Mouse (Mus musculus): ENCODE results near the gene Rfng. TPM values are rescaled to one million over a fixed set of nuclear protein-coding genes. Genes with fewer than 3 reads are reported as not detected.

The Rfng gene
- total and polyA plus RNA-seq, 3 experiments, result 3.8 to 17.6 (median 10.0) TPM

DNA sequence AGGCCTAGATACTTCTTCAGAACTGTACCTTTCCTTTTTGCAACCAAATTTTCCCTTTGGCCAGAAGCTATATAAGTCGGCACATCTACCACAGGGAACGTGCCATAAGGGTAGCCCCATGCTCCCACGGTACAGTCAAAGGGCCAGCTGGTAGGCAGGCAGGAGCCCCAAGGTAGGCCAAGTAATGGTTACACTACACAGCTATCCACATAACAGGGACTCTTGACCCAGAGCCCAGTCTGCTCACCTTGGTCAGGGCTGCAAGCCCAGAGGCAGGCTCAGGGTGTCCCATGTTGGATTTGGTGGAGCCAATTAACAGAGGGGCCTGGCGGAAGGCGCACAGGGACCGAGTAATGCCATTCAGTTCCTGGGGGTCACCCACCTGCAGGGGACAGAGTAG, 35.5 kb upstream of the Rfng start:
- dilution Hi-C loops (cut with MboI; ENCODE audit: extremely low pct_ligation_motif_present, extremely low pct_unique_long_range_greater_than_20kb, low sequenced_read_pairs) (no loop called here), in situ Hi-C loops (cut with MboI; ENCODE audit: low pct_ligation_motif_present, low pct_unique_long_range_greater_than_20kb, low sequenced_read_pairs) (no loop called here)
- Histone ChIP-seq H3K4me3 (replicated peaks in 1 of 3; ENCODE audit: low read depth in 2 of 3, low read length in 2 of 3, poor library complexity in 1 of 3) (no peak overlapping the region), H3K9me3 (replicated peaks; ENCODE audit: low read length) (no peaks in the 10 kb centered on the region), H3K79me2 (replicated peaks; ENCODE audit: control insufficient read depth, extremely low read depth, insufficient read depth, poor library complexity, severe bottlenecking) (peaks cover 33% of the 10 kb centered on the region), H3K36me3 (replicated peaks in 1 of 2; ENCODE audit: control insufficient read depth in 1 of 2, insufficient read depth in 1 of 2, low read length in 1 of 2) (peaks cover 71 to 83% of the 10 kb centered on the region in 2 experiments), H3K4me1 (ENCODE audit: control insufficient read depth in 1 of 2, insufficient read depth in 2 of 2) (peaks cover 11 to 21% of the 10 kb centered on the region in 2 experiments), H3K27me3 (replicated peaks) (no peaks in the 10 kb centered on the region), H3K27ac (ENCODE audit: insufficient read depth, low read depth) (no peak overlapping the region), H3K4me2 (ENCODE audit: insufficient read depth, low read depth, poor library complexity, severe bottlenecking) (no peak overlapping the region), H3K9ac (ENCODE audit: insufficient read depth, low read depth) (no peak overlapping the region)
- TF ChIP-seq E2F4 (IDR thresholded peaks at IDR 0.05; ENCODE audit: insufficient replicate concordance, low read depth, low read length) (no peak), ETS1 (conservative IDR thresholded peaks at IDR 0.05; ENCODE audit: low read depth, low read length) (no peak), USF2 (conservative IDR thresholded peaks at IDR 0.05; ENCODE audit: low read depth, low read length) (no peak), EP300 (IDR thresholded peaks at IDR 0.05; ENCODE audit: low read length) (no peak), MYC (IDR thresholded peaks at IDR 0.05; ENCODE audit: low read depth, low read length) (no peak), GABPA (IDR thresholded peaks at IDR 0.05; ENCODE audit: insufficient replicate concordance, low read depth, low read length) (no peak), PAX5 (IDR thresholded peaks at IDR 0.05; ENCODE audit: low read length) (no peak), BHLHE40 (IDR thresholded peaks at IDR 0.05; ENCODE audit: low read depth, low read length) (no peak), ELF1 (IDR thresholded peaks at IDR 0.05; ENCODE audit: low read depth, low read length) (no peak), KAT2A (IDR thresholded peaks at IDR 0.05; ENCODE audit: insufficient replicate concordance, low read length) (no peak), RAD21 (IDR thresholded peaks at IDR 0.05; ENCODE audit: low read depth, low read length) (no peak), MEF2A (IDR thresholded peaks at IDR 0.05; ENCODE audit: borderline replicate concordance, low read depth, low read length) (no peak), MAFK (IDR thresholded peaks at IDR 0.05; ENCODE audit: insufficient replicate concordance, low read length) (no peak), CHD2 (IDR thresholded peaks at IDR 0.05; ENCODE audit: low read length) (no peak), CHD1 (IDR thresholded peaks at IDR 0.05; ENCODE audit: low read depth, low read length) (no peak), RCOR1 (conservative IDR thresholded peaks at IDR 0.05; ENCODE audit: low read depth, low read length) (no peak)
- no peak for DNase-seq (ENCODE audit: extremely low read depth)

DNA sequence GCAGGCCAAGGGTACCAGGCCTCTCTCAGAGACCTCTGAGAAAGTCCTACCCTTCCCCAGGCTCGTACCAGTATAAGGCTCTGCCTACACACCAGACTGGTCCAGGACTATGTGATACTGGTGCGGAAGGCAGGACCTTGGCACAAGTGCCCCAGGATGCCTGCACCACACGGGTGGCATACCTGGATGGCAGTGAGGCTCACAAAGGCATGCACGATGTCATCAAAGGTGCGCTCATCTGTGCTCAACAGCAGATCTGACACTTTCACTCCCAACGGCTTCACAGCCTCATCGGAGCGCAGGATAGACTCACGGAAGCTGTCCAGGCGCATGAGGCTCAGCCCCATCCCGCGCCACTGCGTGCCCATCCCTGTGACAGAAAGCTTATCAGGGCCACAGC, 34.2 kb upstream of the Rfng start:
- peaks cover 11 to 21% of the 10 kb centered on the region in 2 experiments for H3K4me1 ChIP-seq (ENCODE audit: control insufficient read depth in 1 of 2, insufficient read depth in 2 of 2)
- dilution Hi-C loops (cut with MboI; ENCODE audit: extremely low pct_ligation_motif_present, extremely low pct_unique_long_range_greater_than_20kb, low sequenced_read_pairs) (no loop called here), in situ Hi-C loops (cut with MboI; ENCODE audit: low pct_ligation_motif_present, low pct_unique_long_range_greater_than_20kb, low sequenced_read_pairs) (no loop called here)
- DNase-seq (ENCODE audit: extremely low read depth), result no peak
- no peak overlapping the region for H3K4me2 ChIP-seq (ENCODE audit: insufficient read depth, low read depth, poor library complexity, severe bottlenecking)
- H3K27ac ChIP-seq (ENCODE audit: insufficient read depth, low read depth), result no peak overlapping the region
- H3K4me3 ChIP-seq (replicated peaks in 1 of 3; ENCODE audit: low read depth in 2 of 3, low read length in 2 of 3, poor library complexity in 1 of 3), result no peak overlapping the region
- no peak overlapping the region for H3K9ac ChIP-seq (ENCODE audit: insufficient read depth, low read depth)
- no peaks in the 10 kb centered on the region for H3K27me3 ChIP-seq (replicated peaks)
- H3K79me2 ChIP-seq (replicated peaks; ENCODE audit: control insufficient read depth, extremely low read depth, insufficient read depth, poor library complexity, severe bottlenecking), result peaks cover 30% of the 10 kb centered on the region
- TF ChIP-seq POLR2A (IDR thresholded peaks at IDR 0.05; ENCODE audit: low read depth, low read length) (0 out of 2 replicates have a peak, but pooled peaks have one; percentile 5), ZMIZ1 (IDR thresholded peaks at IDR 0.05; ENCODE audit: low read depth, low read length) (no peak)
- H3K9me3 ChIP-seq (replicated peaks; ENCODE audit: low read length), result no peaks in the 10 kb centered on the region
- H3K36me3 ChIP-seq (replicated peaks in 1 of 2; ENCODE audit: control insufficient read depth in 1 of 2, insufficient read depth in 1 of 2, low read length in 1 of 2), result peaks cover 84 to 96% of the 10 kb centered on the region in 2 experiments

Data from CH12.LX (cell line).